Mouse (Mus musculus): Measurements from ENCODE around the gene Rpusd4. TPM values are rescaled to one million over a fixed set of nuclear protein-coding genes. Genes with fewer than 3 reads are reported as not detected.

The Rpusd4 gene
- polyA plus RNA-seq, 1 experiment, result 9.4 TPM

DNA sequence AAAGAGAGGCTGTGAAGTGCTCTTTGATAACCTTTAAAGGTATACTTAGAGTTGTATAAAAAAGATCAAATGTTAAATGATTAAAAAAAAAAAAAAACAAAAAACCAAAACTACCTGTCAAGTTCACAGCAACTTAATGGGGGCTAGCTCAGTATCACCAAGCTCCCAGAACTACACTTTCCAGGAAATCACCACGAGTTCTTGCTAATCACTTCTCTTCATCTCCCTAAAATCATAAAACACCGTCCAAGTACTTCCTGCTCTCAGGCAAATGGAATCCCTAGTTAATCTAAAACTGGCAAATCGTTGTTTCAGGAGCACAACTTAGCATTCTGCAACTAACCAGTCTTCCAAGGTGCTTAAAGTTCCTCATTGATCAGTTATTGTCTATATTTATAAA, 3.2 kb upstream of the Rpusd4 start:
- TF ChIP-seq POLR2A (IDR thresholded peaks at IDR 0.05; ENCODE audit: low read depth, low read length) (no peak), CTCF (IDR thresholded peaks at IDR 0.05; ENCODE audit: extremely low read depth, insufficient read depth, insufficient read length, insufficient replicate concordance) (no peak)
- no peak for DNase-seq (ENCODE audit: low read depth in 1 of 2, low spot score in 2 of 2)
- Histone ChIP-seq H3K4me1 (ENCODE audit: control insufficient read depth, insufficient read depth, insufficient read length) (peaks cover 5% of the 10 kb centered on the region), H3K27me3 (ENCODE audit: control insufficient read depth, insufficient read depth, low read length) (no peaks in the 10 kb centered on the region), H3K4me3 (ENCODE audit: extremely low read depth, insufficient read depth, insufficient read length) (no peak overlapping the region), H3K36me3 (ENCODE audit: control insufficient read depth, insufficient read depth, low read length) (no peaks in the 10 kb centered on the region), H3K27ac (ENCODE audit: insufficient read depth, low read length) (no peak overlapping the region)
- 37% methylated on average over 3 of the region's 3 CpGs for WGBS

DNA sequence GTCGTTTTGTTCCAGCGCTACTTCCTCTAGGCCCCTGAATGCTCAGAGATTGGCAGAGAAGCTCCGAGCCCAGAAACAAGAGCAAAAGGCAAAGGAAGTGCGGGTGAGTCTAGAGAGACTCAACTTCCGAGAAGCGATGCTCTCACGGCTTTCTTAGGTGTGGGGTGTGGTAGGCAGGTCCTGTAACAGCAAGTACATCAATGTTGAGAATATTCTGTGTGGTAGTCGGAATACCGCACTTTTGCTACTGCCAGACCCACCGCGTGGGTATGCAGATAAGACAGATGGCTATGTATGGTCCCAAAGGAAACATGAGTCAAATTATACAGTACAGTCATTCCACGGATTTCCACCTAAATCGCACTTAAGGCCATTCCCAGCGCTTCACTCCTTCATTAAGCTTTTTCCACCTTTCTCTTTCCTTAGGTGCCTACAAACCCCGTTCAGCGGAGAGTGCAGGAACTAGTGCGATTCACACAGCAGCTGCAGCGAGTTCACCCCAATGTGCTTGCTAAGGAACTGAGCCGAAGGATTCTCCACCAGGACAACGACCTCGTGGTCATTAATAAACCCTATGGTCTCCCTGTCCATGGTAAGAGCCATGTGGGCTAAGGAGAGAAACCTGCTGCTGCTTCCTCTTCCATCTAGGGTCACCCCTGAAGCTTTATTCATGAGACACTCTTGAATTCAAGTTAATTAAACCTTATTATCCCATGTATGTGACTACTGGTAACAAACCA, 481 bp downstream of the Rpusd4 start:
- WGBS, result 3% methylated on average over 21 of the region's 21 CpGs
- H3K27ac ChIP-seq (ENCODE audit: insufficient read depth, low read length), result peak overlapping the region; percentile 58; the same call in 1 of the 2 replicates
- H3K4me3 ChIP-seq (ENCODE audit: extremely low read depth, insufficient read depth, insufficient read length), result peak overlapping the region; percentile 97

DNA sequence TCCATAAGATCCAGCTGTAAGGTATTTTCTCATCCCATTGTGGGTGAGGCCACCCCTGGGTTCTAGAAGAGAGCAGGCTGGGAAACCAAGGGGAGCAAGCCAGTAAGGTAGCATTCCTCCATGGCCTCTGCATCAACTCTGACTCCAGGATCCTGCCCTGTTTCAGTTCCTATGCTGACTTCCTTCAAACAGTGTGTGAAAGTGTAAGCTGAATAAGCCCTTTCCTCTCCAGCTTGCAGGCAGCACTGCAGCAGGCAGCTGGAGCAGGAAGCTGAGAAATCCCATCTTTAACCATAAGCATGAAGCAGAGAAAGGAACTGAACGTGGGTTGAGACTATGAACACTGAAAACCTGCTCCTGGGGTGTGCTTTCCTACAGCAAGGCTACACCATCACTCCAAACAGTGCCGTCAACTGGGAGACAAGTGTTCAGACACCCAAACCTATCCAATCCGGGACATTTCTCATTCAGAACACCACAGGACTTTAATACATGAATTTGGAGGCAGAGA, 10.2 kb downstream of the Rpusd4 start:
- WGBS, result 75% methylated on average over 3 of the region's 3 CpGs
- no peak for DNase-seq (ENCODE audit: low read depth in 1 of 2, low spot score in 2 of 2)
- H3K27ac ChIP-seq (ENCODE audit: insufficient read depth, low read length), result no peak overlapping the region
- TF ChIP-seq CTCF (IDR thresholded peaks at IDR 0.05; ENCODE audit: extremely low read depth, insufficient read depth, insufficient read length, insufficient replicate concordance) (no peak), POLR2A (IDR thresholded peaks at IDR 0.05; ENCODE audit: low read depth, low read length) (no peak)
- peaks cover 26% of the 10 kb centered on the region for H3K36me3 ChIP-seq (ENCODE audit: control insufficient read depth, insufficient read depth, low read length)
- H3K4me1 ChIP-seq (ENCODE audit: control insufficient read depth, insufficient read depth, insufficient read length), result no peaks in the 10 kb centered on the region
- H3K27me3 ChIP-seq (ENCODE audit: control insufficient read depth, insufficient read depth, low read length), result no peaks in the 10 kb centered on the region
- no peak overlapping the region for H3K4me3 ChIP-seq (ENCODE audit: extremely low read depth, insufficient read depth, insufficient read length)

More for the DNA sequence above, 481 bp downstream of the Rpusd4 start:
- DNase-seq (ENCODE audit: low read depth in 1 of 2, low spot score in 2 of 2), result no peak
- peaks cover 5% of the 10 kb centered on the region for H3K4me1 ChIP-seq (ENCODE audit: control insufficient read depth, insufficient read depth, insufficient read length)
- no peaks in the 10 kb centered on the region for H3K27me3 ChIP-seq (ENCODE audit: control insufficient read depth, insufficient read depth, low read length)
- TF ChIP-seq POLR2A (IDR thresholded peaks at IDR 0.05; ENCODE audit: low read depth, low read length) (no peak), CTCF (IDR thresholded peaks at IDR 0.05; ENCODE audit: extremely low read depth, insufficient read depth, insufficient read length, insufficient replicate concordance) (no peak)
- H3K36me3 ChIP-seq (ENCODE audit: control insufficient read depth, insufficient read depth, low read length), result peaks cover 20% of the 10 kb centered on the region

DNA sequence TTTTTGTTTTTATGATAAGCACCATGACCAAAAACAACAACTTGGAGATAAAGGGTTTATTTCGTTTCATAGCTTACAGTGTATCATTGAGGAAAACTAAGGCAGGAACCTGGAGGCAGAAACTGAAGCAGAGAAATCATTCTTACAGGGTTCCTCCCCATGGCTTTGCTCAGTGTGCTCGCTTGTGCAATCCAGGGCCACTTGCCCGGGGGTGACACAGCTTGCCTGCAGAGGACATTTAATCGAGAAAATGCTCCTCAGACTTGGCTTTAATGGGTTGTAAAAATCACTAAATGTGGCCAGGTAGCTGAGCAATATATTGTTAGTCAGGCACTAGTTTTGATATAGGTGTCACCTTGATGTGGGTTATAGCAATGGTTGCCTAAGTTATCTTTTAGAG, 10.8 kb downstream of the Rpusd4 start:
- no peak overlapping the region for H3K4me3 ChIP-seq (ENCODE audit: extremely low read depth, insufficient read depth, insufficient read length)
- no peak overlapping the region for H3K27ac ChIP-seq (ENCODE audit: insufficient read depth, low read length)
- H3K36me3 ChIP-seq (ENCODE audit: control insufficient read depth, insufficient read depth, low read length), result peaks cover 21% of the 10 kb centered on the region
- 86% methylated on average over 4 of the region's 4 CpGs for WGBS
- no peak for DNase-seq (ENCODE audit: low read depth in 1 of 2, low spot score in 2 of 2)
- H3K4me1 ChIP-seq (ENCODE audit: control insufficient read depth, insufficient read depth, insufficient read length), result no peaks in the 10 kb centered on the region
- no peaks in the 10 kb centered on the region for H3K27me3 ChIP-seq (ENCODE audit: control insufficient read depth, insufficient read depth, low read length)
- TF ChIP-seq CTCF (IDR thresholded peaks at IDR 0.05; ENCODE audit: extremely low read depth, insufficient read depth, insufficient read length, insufficient replicate concordance), result no peak
- no peak for TF ChIP-seq POLR2A (IDR thresholded peaks at IDR 0.05; ENCODE audit: low read depth, low read length)

DNA sequence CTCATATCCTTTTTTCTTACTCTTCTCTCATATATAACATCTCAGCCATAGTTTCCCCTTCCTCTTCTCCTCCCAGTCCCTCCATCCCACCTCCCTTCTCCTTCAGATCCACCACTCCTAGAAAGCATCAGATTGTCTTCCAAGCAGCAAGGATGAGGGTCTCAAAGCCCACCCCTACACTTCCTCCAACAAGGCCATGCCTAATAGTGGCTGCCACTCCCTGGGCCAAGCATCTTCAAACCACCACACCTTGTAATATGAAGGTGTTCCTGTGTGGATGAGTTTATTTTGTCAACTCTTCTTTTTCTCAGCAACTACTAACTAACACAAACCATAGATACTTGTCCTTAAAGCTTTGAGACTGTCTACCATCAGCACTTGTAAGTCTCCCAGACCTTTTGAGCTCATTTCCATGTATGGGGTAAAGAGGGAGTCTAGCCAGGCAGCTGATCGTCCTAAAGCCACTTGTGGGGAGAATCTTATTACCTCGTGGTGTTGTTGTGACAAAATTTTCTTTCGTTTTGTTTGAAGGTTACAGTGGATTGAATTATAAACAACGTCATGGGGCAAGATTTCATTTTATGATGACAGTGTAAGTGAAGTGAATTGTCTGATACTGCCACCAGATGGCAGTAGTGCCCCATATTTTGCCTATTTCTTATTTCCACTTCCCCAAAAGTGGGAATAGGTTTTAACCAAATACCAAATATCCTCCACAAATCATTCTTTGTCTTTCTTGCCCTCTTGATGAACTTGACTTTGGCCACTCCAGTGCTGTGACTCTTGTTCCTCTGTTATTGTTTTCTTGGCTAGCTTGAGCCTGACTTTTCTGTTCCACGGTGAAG, 14.6 kb downstream of the Rpusd4 start:
- Histone ChIP-seq H3K36me3 (ENCODE audit: control insufficient read depth, insufficient read depth, low read length) (peaks cover 4% of the 10 kb centered on the region; the same call in 1 of the 2 replicates), H3K27me3 (ENCODE audit: control insufficient read depth, insufficient read depth, low read length) (no peaks in the 10 kb centered on the region), H3K4me3 (ENCODE audit: extremely low read depth, insufficient read depth, insufficient read length) (no peak overlapping the region), H3K27ac (ENCODE audit: insufficient read depth, low read length) (no peak overlapping the region), H3K4me1 (ENCODE audit: control insufficient read depth, insufficient read depth, insufficient read length) (no peaks in the 10 kb centered on the region)
- TF ChIP-seq CTCF (IDR thresholded peaks at IDR 0.05; ENCODE audit: extremely low read depth, insufficient read depth, insufficient read length, insufficient replicate concordance), result 0 out of 2 replicates have a peak, but pooled peaks have one; percentile 3
- TF ChIP-seq POLR2A (IDR thresholded peaks at IDR 0.05; ENCODE audit: low read depth, low read length), result no peak
- DNase-seq (ENCODE audit: low read depth in 1 of 2, low spot score in 2 of 2), result peak; percentile 40 to 42
- 17% methylated on average over 5 of the region's 5 CpGs for WGBS

DNA sequence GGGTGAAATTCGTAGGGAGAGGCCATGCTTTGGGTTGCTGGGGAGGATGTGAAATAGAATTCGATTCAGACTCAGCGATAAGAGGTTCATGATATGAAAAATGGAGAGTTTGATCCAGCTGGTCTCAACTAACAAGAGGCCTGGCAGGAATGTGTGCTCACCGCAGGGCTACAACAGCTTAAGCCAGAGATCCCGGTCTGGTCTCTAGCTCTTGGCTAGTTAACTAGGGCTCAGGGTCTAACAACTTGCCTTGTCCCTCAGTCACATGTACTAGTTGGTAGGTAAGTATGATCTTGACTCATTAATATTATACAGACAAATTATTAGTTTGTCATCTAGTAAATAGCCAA, 15.2 kb downstream of the Rpusd4 start:
- peaks cover 3% of the 10 kb centered on the region; the same call in 1 of the 2 replicates for H3K36me3 ChIP-seq (ENCODE audit: control insufficient read depth, insufficient read depth, low read length)
- no peak overlapping the region for H3K4me3 ChIP-seq (ENCODE audit: extremely low read depth, insufficient read depth, insufficient read length)
- no peak overlapping the region for H3K27ac ChIP-seq (ENCODE audit: insufficient read depth, low read length)
- H3K4me1 ChIP-seq (ENCODE audit: control insufficient read depth, insufficient read depth, insufficient read length), result no peaks in the 10 kb centered on the region
- WGBS, result 75% methylated on average over 5 of the region's 5 CpGs
- no peak for DNase-seq (ENCODE audit: low read depth in 1 of 2, low spot score in 2 of 2)
- no peaks in the 10 kb centered on the region for H3K27me3 ChIP-seq (ENCODE audit: control insufficient read depth, insufficient read depth, low read length)
- no peak for TF ChIP-seq CTCF (IDR thresholded peaks at IDR 0.05; ENCODE audit: extremely low read depth, insufficient read depth, insufficient read length, insufficient replicate concordance)
- TF ChIP-seq POLR2A (IDR thresholded peaks at IDR 0.05; ENCODE audit: low read depth, low read length), result no peak
